Mouse (Mus musculus): ENCODE results near the gene Acvrl1. TPM values are rescaled to one million over a fixed set of nuclear protein-coding genes. Genes with fewer than 3 reads are reported as not detected.

Acvrl1 gene
- polyA plus RNA-seq (2021; fragmentation: Nextera tagmentation), result 4.6 and 7.0 TPM in 2 replicates
- long read RNA-seq, experiment 1, partial matches to known transcripts, result 45 of 52 reads
- long read RNA-seq, experiment 1, other reads (novel, unspliced or antisense), result 3 of 52 reads
- long read RNA-seq, experiment 2, partial matches to known transcripts, result 3 of 6 reads
- long read RNA-seq, experiment 2, other reads (novel, unspliced or antisense), result 2 of 6 reads

GRCm38 (mm10) chr15:101128181-101129089, at the start of gene Acvrl1:
Gene Acvrl1 (plus strand): TSS chr15:101128522.

GRCm38 (mm10) chr15:101115511-101116110, 12.7 kb upstream of the Acvrl1 start, which contains the start of gene Ankrd33:
Gene Ankrd33 (plus strand): TSS chr15:101115755.

GRCm38 (mm10) chr15:101173421-101174211, 45.3 kb downstream of the Acvrl1 start, which contains the start of gene Acvr1b:
Gene Acvr1b (plus strand): TSS chr15:101174067.

Other genes with a start within 250 kb of the Acvrl1 start
- not detected in 2 replicates for gene Gm47841, start 81.1 kb upstream of the Acvrl1 start, polyA plus RNA-seq (2021; fragmentation: Nextera tagmentation)
- gene Fignl2, start 50.0 kb upstream of the Acvrl1 start, polyA plus RNA-seq (2021; fragmentation: Nextera tagmentation), result 0.06 TPM in 1 of 2 replicates, not detected in the other
- gene Ankrd33, start 12.8 kb upstream of the Acvrl1 start, polyA plus RNA-seq (2021; fragmentation: Nextera tagmentation), result not detected in 2 replicates
- 6.7 and 6.9 TPM in 2 replicates for gene Acvr1b, start 45.5 kb downstream of the Acvrl1 start, polyA plus RNA-seq (2021; fragmentation: Nextera tagmentation)
- gene Grasp, start 95.7 kb downstream of the Acvrl1 start, polyA plus RNA-seq (2021; fragmentation: Nextera tagmentation), result 5.3 and 56.5 TPM in 2 replicates
- 39.6 and 145 TPM in 2 replicates for gene Nr4a1, start 125.7 kb downstream of the Acvrl1 start, polyA plus RNA-seq (2021; fragmentation: Nextera tagmentation)
- 65.5 and 70.6 TPM in 2 replicates for gene Atg101, start 155.8 kb downstream of the Acvrl1 start, polyA plus RNA-seq (2021; fragmentation: Nextera tagmentation)
- gene 6030408B16Rik, start 164.7 kb downstream of the Acvrl1 start, polyA plus RNA-seq (2021; fragmentation: Nextera tagmentation), result 0.29 and 0.34 TPM in 2 replicates
- gene Krt80, start 241.6 kb downstream of the Acvrl1 start, polyA plus RNA-seq (2021; fragmentation: Nextera tagmentation), result 0.85 and 2.8 TPM in 2 replicates

Measured in left cerebral cortex, adult 6 months (tissue).